Mouse (Mus musculus): ENCODE measurements around the gene Atxn2. TPM values are rescaled to one million over a fixed set of nuclear protein-coding genes. Genes with fewer than 3 reads are reported as not detected.

Atxn2 gene
- polyA plus RNA-seq (2014; fragmentation: Nextera tagmentation; extraction: Ambion mirVana), result 85.3 and 92.2 TPM in 2 replicates

- Histone ChIP-seq H3K4me3 (replicated peaks; ENCODE audit: low read depth, low read length) (peak within 1 kb of the TSS; percentile 96), H3K4me2 (ENCODE audit: low read length) (peak within 1 kb of the TSS; percentile 85), H3K27me3 (ENCODE audit: control insufficient read depth, insufficient read depth, low read length) (no peaks in the 10 kb centered on the region), H3K4me1 (ENCODE audit: control insufficient read depth, insufficient read depth, low read length) (peaks cover 27% of the 10 kb centered on the region), H3K36me3 (ENCODE audit: control insufficient read depth, insufficient read depth, low read length) (no peaks in the 10 kb centered on the region), H3K9me3 (ENCODE audit: control insufficient read depth, low read length) (no peaks in the 10 kb centered on the region), H3K9ac (replicated peaks; ENCODE audit: low read length) (peak within 1 kb of the TSS; percentile 98), H3K27ac (replicated peaks; ENCODE audit: low read depth, low read length) (peak within 1 kb of the TSS; percentile 98)
- DNase-seq, result peak; percentile 91
- ATAC-seq (ENCODE audit: low FRiP score, low TSS enrichment), result peak; percentile 79
- 0% methylated on average over 50 of the region's 103 CpGs for WGBS
Observed at GRCm38 (mm10) chr5:121711174-121711927, at the start of gene Atxn2. Atxn2 (plus strand) TSS chr5:121711337.

- DNase-seq (no peak), ATAC-seq (ENCODE audit: low FRiP score, low TSS enrichment) (no peak)
- H3K4me1 ChIP-seq (ENCODE audit: control insufficient read depth, insufficient read depth, low read length), result peaks cover 12% of the 10 kb centered on the region
- peak overlapping the region; percentile 81 for H3K4me2 ChIP-seq (ENCODE audit: low read length)
- H3K27ac ChIP-seq (replicated peaks; ENCODE audit: low read depth, low read length), result no peak overlapping the region
- peak overlapping the region; percentile 98 for H3K4me3 ChIP-seq (replicated peaks; ENCODE audit: low read depth, low read length)
- H3K9me3 ChIP-seq (ENCODE audit: control insufficient read depth, low read length), result no peaks in the 10 kb centered on the region
- peaks cover 40% of the 10 kb centered on the region for H3K36me3 ChIP-seq (ENCODE audit: control insufficient read depth, insufficient read depth, low read length)
- H3K27me3 ChIP-seq (ENCODE audit: control insufficient read depth, insufficient read depth, low read length), result no peaks in the 10 kb centered on the region
- WGBS, result 84% methylated on average over 5 of the region's 5 CpGs
- H3K9ac ChIP-seq (replicated peaks; ENCODE audit: low read length), result peak overlapping the region; percentile 84
Observed at GRCm38 (mm10) chr5:121661494-121661893, 49.6 kb upstream of the Atxn2 start.

- Histone ChIP-seq H3K27ac (replicated peaks; ENCODE audit: low read depth, low read length) (no peak overlapping the region), H3K4me3 (replicated peaks; ENCODE audit: low read depth, low read length) (no peak overlapping the region), H3K4me1 (ENCODE audit: control insufficient read depth, insufficient read depth, low read length) (peaks cover 12% of the 10 kb centered on the region), H3K4me2 (ENCODE audit: low read length) (no peak overlapping the region), H3K27me3 (ENCODE audit: control insufficient read depth, insufficient read depth, low read length) (no peaks in the 10 kb centered on the region), H3K9me3 (ENCODE audit: control insufficient read depth, low read length) (no peaks in the 10 kb centered on the region), H3K36me3 (ENCODE audit: control insufficient read depth, insufficient read depth, low read length) (peaks cover 53% of the 10 kb centered on the region), H3K9ac (replicated peaks; ENCODE audit: low read length) (no peak overlapping the region)
- DNase-seq, result no peak
- no peak for ATAC-seq (ENCODE audit: low FRiP score, low TSS enrichment)
- WGBS, result 96% methylated on average over 8 of the region's 8 CpGs
Observed at GRCm38 (mm10) chr5:121663456-121663855, 47.7 kb upstream of the Atxn2 start.

GRCm38 (mm10) chr5:121664078-121664477 is 47.1 kb upstream of the Atxn2 start:
- Histone ChIP-seq H3K4me3 (replicated peaks; ENCODE audit: low read depth, low read length) (no peak overlapping the region), H3K27ac (replicated peaks; ENCODE audit: low read depth, low read length) (no peak overlapping the region), H3K4me1 (ENCODE audit: control insufficient read depth, insufficient read depth, low read length) (peaks cover 12% of the 10 kb centered on the region), H3K36me3 (ENCODE audit: control insufficient read depth, insufficient read depth, low read length) (peaks cover 58% of the 10 kb centered on the region), H3K9me3 (ENCODE audit: control insufficient read depth, low read length) (no peaks in the 10 kb centered on the region), H3K27me3 (ENCODE audit: control insufficient read depth, insufficient read depth, low read length) (no peaks in the 10 kb centered on the region), H3K4me2 (ENCODE audit: low read length) (no peak overlapping the region), H3K9ac (replicated peaks; ENCODE audit: low read length) (no peak overlapping the region)
- ATAC-seq (ENCODE audit: low FRiP score, low TSS enrichment), result no peak
- WGBS, result 90% methylated on average over 6 of the region's 6 CpGs
- DNase-seq, result no peak

- no peak overlapping the region for H3K27ac ChIP-seq (replicated peaks; ENCODE audit: low read depth, low read length)
- no peak overlapping the region for H3K4me3 ChIP-seq (replicated peaks; ENCODE audit: low read depth, low read length)
- H3K27me3 ChIP-seq (ENCODE audit: control insufficient read depth, insufficient read depth, low read length), result no peaks in the 10 kb centered on the region
- DNase-seq (no peak), ATAC-seq (ENCODE audit: low FRiP score, low TSS enrichment) (no peak)
- no peak overlapping the region for H3K9ac ChIP-seq (replicated peaks; ENCODE audit: low read length)
- no peak overlapping the region for H3K4me2 ChIP-seq (ENCODE audit: low read length)
- H3K9me3 ChIP-seq (ENCODE audit: control insufficient read depth, low read length), result no peaks in the 10 kb centered on the region
- peaks cover 12% of the 10 kb centered on the region for H3K4me1 ChIP-seq (ENCODE audit: control insufficient read depth, insufficient read depth, low read length)
- peaks cover 59% of the 10 kb centered on the region for H3K36me3 ChIP-seq (ENCODE audit: control insufficient read depth, insufficient read depth, low read length)
- 96% methylated on average over 9 of the region's 9 CpGs for WGBS
Observed at GRCm38 (mm10) chr5:121664971-121665370, 46.2 kb upstream of the Atxn2 start.

GRCm38 (mm10) chr5:121667067-121667466 is 44.1 kb upstream of the Atxn2 start:
- WGBS, result 94% methylated on average over 4 of the region's 4 CpGs
- no peak overlapping the region for H3K4me2 ChIP-seq (ENCODE audit: low read length)
- no peak for DNase-seq
- no peak overlapping the region for H3K27ac ChIP-seq (replicated peaks; ENCODE audit: low read depth, low read length)
- no peak overlapping the region for H3K9ac ChIP-seq (replicated peaks; ENCODE audit: low read length)
- peaks cover 66% of the 10 kb centered on the region for H3K36me3 ChIP-seq (ENCODE audit: control insufficient read depth, insufficient read depth, low read length)
- no peaks in the 10 kb centered on the region for H3K9me3 ChIP-seq (ENCODE audit: control insufficient read depth, low read length)
- H3K4me3 ChIP-seq (replicated peaks; ENCODE audit: low read depth, low read length), result no peak overlapping the region
- ATAC-seq (ENCODE audit: low FRiP score, low TSS enrichment), result no peak
- H3K4me1 ChIP-seq (ENCODE audit: control insufficient read depth, insufficient read depth, low read length), result peaks cover 2% of the 10 kb centered on the region; the same call in 1 of the 2 replicates
- no peaks in the 10 kb centered on the region for H3K27me3 ChIP-seq (ENCODE audit: control insufficient read depth, insufficient read depth, low read length)

GRCm38 (mm10) chr5:121668411-121668810 is 42.7 kb upstream of the Atxn2 start:
- 88% methylated on average over 6 of the region's 6 CpGs for WGBS
- no peak for DNase-seq
- H3K9ac ChIP-seq (replicated peaks; ENCODE audit: low read length), result no peak overlapping the region

GRCm38 (mm10) chr5:121670412-121670811 is 40.7 kb upstream of the Atxn2 start:
- WGBS, result 82% methylated on average over 3 of the region's 3 CpGs
- Histone ChIP-seq H3K4me3 (replicated peaks; ENCODE audit: low read depth, low read length) (no peak overlapping the region), H3K36me3 (ENCODE audit: control insufficient read depth, insufficient read depth, low read length) (peaks cover 65% of the 10 kb centered on the region), H3K27me3 (ENCODE audit: control insufficient read depth, insufficient read depth, low read length) (no peaks in the 10 kb centered on the region), H3K4me2 (ENCODE audit: low read length) (no peak overlapping the region), H3K9me3 (ENCODE audit: control insufficient read depth, low read length) (no peaks in the 10 kb centered on the region), H3K4me1 (ENCODE audit: control insufficient read depth, insufficient read depth, low read length) (no peaks in the 10 kb centered on the region), H3K9ac (replicated peaks; ENCODE audit: low read length) (no peak overlapping the region), H3K27ac (replicated peaks; ENCODE audit: low read depth, low read length) (no peak overlapping the region)
- DNase-seq (no peak), ATAC-seq (ENCODE audit: low FRiP score, low TSS enrichment) (no peak)

More at GRCm38 (mm10) chr5:121668411-121668810, 42.7 kb upstream of the Atxn2 start:
- no peak overlapping the region for H3K4me3 ChIP-seq (replicated peaks; ENCODE audit: low read depth, low read length)
- ATAC-seq (ENCODE audit: low FRiP score, low TSS enrichment), result no peak
- no peak overlapping the region for H3K27ac ChIP-seq (replicated peaks; ENCODE audit: low read depth, low read length)
- no peaks in the 10 kb centered on the region for H3K27me3 ChIP-seq (ENCODE audit: control insufficient read depth, insufficient read depth, low read length)
- no peaks in the 10 kb centered on the region for H3K4me1 ChIP-seq (ENCODE audit: control insufficient read depth, insufficient read depth, low read length)
- no peak overlapping the region for H3K4me2 ChIP-seq (ENCODE audit: low read length)
- H3K9me3 ChIP-seq (ENCODE audit: control insufficient read depth, low read length), result no peaks in the 10 kb centered on the region
- H3K36me3 ChIP-seq (ENCODE audit: control insufficient read depth, insufficient read depth, low read length), result peaks cover 67% of the 10 kb centered on the region

- Histone ChIP-seq H3K27ac (replicated peaks; ENCODE audit: low read depth, low read length) (no peak overlapping the region), H3K4me1 (ENCODE audit: control insufficient read depth, insufficient read depth, low read length) (no peaks in the 10 kb centered on the region), H3K4me2 (ENCODE audit: low read length) (no peak overlapping the region), H3K27me3 (ENCODE audit: control insufficient read depth, insufficient read depth, low read length) (no peaks in the 10 kb centered on the region), H3K9ac (replicated peaks; ENCODE audit: low read length) (no peak overlapping the region), H3K36me3 (ENCODE audit: control insufficient read depth, insufficient read depth, low read length) (peaks cover 97% of the 10 kb centered on the region), H3K9me3 (ENCODE audit: control insufficient read depth, low read length) (no peaks in the 10 kb centered on the region), H3K4me3 (replicated peaks; ENCODE audit: low read depth, low read length) (no peak overlapping the region)
- DNase-seq (no peak), ATAC-seq (ENCODE audit: low FRiP score, low TSS enrichment) (no peak)
- WGBS, result 99% methylated on average over 2 of the region's 2 CpGs
Observed at GRCm38 (mm10) chr5:121682250-121682649, 28.9 kb upstream of the Atxn2 start.
